Comparison of ENCODE assay signal across 13 mouse cellular contexts in genomic region chr3:27677574-27677973, GRCm38 (mm10). TPM values are rescaled to one million over a fixed set of nuclear protein-coding genes. Genes with fewer than 3 reads are reported as not detected.
DNase-seq lines count a peak whose midpoint lies in the region; ATAC-seq lines count a peak whose summit lies in the region.
"Had no signal": no experiment of that assay in that cellular context is flagged by ENCODE, and none has a peak within 500 bp of the region (broad histone marks: within the 10 kb centered on the region; RNA-seq: fewer than 3 reads in every experiment).

No protein-coding gene starts in this region.

- peaks cover 25% of the 10 kb centered on the region for H3K4me1 ChIP-seq in embryonic facial prominence, embryonic 15.5 days
- peaks cover 10% of the 10 kb centered on the region for H3K4me1 ChIP-seq in intestine, embryonic 16.5 days (ENCODE audit: control insufficient read depth, insufficient read depth, low read length)

- H3K27ac ChIP-seq in embryonic facial prominence, embryonic 15.5 days (replicated peaks): 0 out of 2 replicates have a peak overlapping the region, but pooled peaks have one; percentile 17
- no peak overlapping the region for H3K27ac ChIP-seq in intestine, embryonic 16.5 days (ENCODE audit: low read length)
- H3K27ac ChIP-seq: liver, embryonic 15.5 days; neural tube, embryonic 12.5 days had no signal

- no peaks in the 10 kb centered on the region; the same call in 1 of the 2 replicates for H3K36me3 ChIP-seq in embryonic facial prominence, embryonic 15.5 days
- H3K36me3 ChIP-seq in intestine, embryonic 16.5 days (ENCODE audit: control insufficient read depth, insufficient read depth, low read length): no peaks in the 10 kb centered on the region
- H3K36me3 ChIP-seq: liver, embryonic 15.5 days; neural tube, embryonic 12.5 days had no signal

- no peak overlapping the region for H3K4me2 ChIP-seq in embryonic facial prominence, embryonic 15.5 days (replicated peaks)
- no peak overlapping the region for H3K4me2 ChIP-seq in intestine, embryonic 16.5 days (ENCODE audit: low read depth, low read length)
- H3K4me2 ChIP-seq: liver, embryonic 15.5 days; neural tube, embryonic 12.5 days had no signal

- no peak overlapping the region for H3K4me3 ChIP-seq in embryonic facial prominence, embryonic 15.5 days (replicated peaks)
- H3K4me3 ChIP-seq in intestine, embryonic 16.5 days (ENCODE audit: low read length): no peak overlapping the region
- H3K4me3 ChIP-seq: erythroblast, embryonic 14.5 days; liver, embryonic 15.5 days; neural tube, embryonic 12.5 days had no signal

- H3K9ac ChIP-seq in embryonic facial prominence, embryonic 15.5 days: no peak overlapping the region
- no peak overlapping the region for H3K9ac ChIP-seq in intestine, embryonic 16.5 days (ENCODE audit: low read depth, low read length)
- H3K9ac ChIP-seq: liver, embryonic 15.5 days; neural tube, embryonic 12.5 days had no signal

- no peaks in the 10 kb centered on the region for H3K9me3 ChIP-seq in embryonic facial prominence, embryonic 15.5 days (replicated peaks)
- H3K9me3 ChIP-seq in intestine, embryonic 16.5 days (ENCODE audit: control insufficient read depth, low read length): no peaks in the 10 kb centered on the region
- H3K9me3 ChIP-seq: liver, embryonic 15.5 days; neural tube, embryonic 12.5 days had no signal

- H3K27me3 ChIP-seq in embryonic facial prominence, embryonic 15.5 days: no peaks in the 10 kb centered on the region
- no peaks in the 10 kb centered on the region for H3K27me3 ChIP-seq in intestine, embryonic 16.5 days (replicated peaks; ENCODE audit: control insufficient read depth, insufficient read depth, low read length)
- H3K27me3 ChIP-seq: liver, embryonic 15.5 days; neural tube, embryonic 12.5 days had no signal

- ATAC-seq in embryonic facial prominence, embryonic 15.5 days (ENCODE audit: insufficient number of reproducible peaks, low FRiP score, low TSS enrichment, low read depth): no peak
- ATAC-seq in intestine, embryonic 16.5 days: no peak
- ATAC-seq in cerebellum, adult (ENCODE audit: insufficient number of reproducible peaks, low FRiP score, low TSS enrichment): no peak

- peak; percentile 14 to 34 for DNase-seq in kidney, postnatal 36 days
- DNase-seq in kidney, postnatal 4 days: no peak
- peak; percentile 84 for DNase-seq in adipocyte (ENCODE audit: low spot score)
- DNase-seq in lung, postnatal 36 days: peak; percentile 72
- DNase-seq in cerebellum, adult 8-10 months: no peak
- DNase-seq: cerebellum, adult 2 months; thymus, adult 18-20 months had no signal

- 43% methylated on average over 6 of the region's 6 CpGs for WGBS in embryonic facial prominence, embryonic 15.5 days
- WGBS in intestine, embryonic 16.5 days: 70% methylated on average over 6 of the region's 6 CpGs

RNA-seq across cellular contexts. Expression of gene Fndc3b, which starts 33.5 kb away (rescaled TPM):
- polyA plus RNA-seq in embryonic facial prominence, embryonic 15.5 days (2015; fragmentation: Nextera tagmentation; extraction: Ambion mirVana): 31.8 and 33.9 TPM in 2 replicates
- polyA plus RNA-seq in intestine, embryonic 16.5 days (2015; fragmentation: Nextera tagmentation; extraction: Ambion mirVana): 14.0 and 15.4 TPM in 2 replicates

Comparison
In these comparisons a context has a peak if more than half of its experiments do, and no peak if none do; other contexts are left out.
1. DNase-seq: peak in kidney, postnatal 36 days (2 of 2), adipocyte (single experiment) and lung, postnatal 36 days (single experiment); none in kidney, postnatal 4 days (0 of 2) and cerebellum, adult 8-10 months (single experiment).